Mouse (Mus musculus): ENCODE results near the gene Defa23.
"Not testable (repeated sequence)": the region's sequence is repeated elsewhere in the genome, so short reads cannot be mapped to it uniquely, and the experiment has no call there.

Gene Defa23

GRCm38 (mm10) chr8:21054747-21055146 is at the start of gene Defa23:
TSS of gene Defa23 (plus strand) at chr8:21055047.
- DNase-seq, result not testable (repeated sequence)

- no peak for DNase-seq
Observed at GRCm38 (mm10) chr8:21006801-21007200, 48.0 kb upstream of the Defa23 start.

GRCm38 (mm10) chr8:21008578-21008977 is 46.3 kb upstream of the Defa23 start:
- not testable (repeated sequence) for DNase-seq

GRCm38 (mm10) chr8:21010548-21010947 is 44.3 kb upstream of the Defa23 start:
- not testable (repeated sequence) for DNase-seq

GRCm38 (mm10) chr8:21025245-21025644 is 29.6 kb upstream of the Defa23 start, which contains the start of gene Defa21:
TSS of gene Defa21 (plus strand) at chr8:21025545.
- DNase-seq, result not testable (repeated sequence)

- DNase-seq, result not testable (repeated sequence)
Observed at GRCm38 (mm10) chr8:21064738-21065137, 9.9 kb downstream of the Defa23 start, which contains the start of gene Defa35. TSS of gene Defa35 (plus strand) at chr8:21065038.

- not testable (repeated sequence) for DNase-seq
Observed at GRCm38 (mm10) chr8:21084142-21084541, 29.3 kb downstream of the Defa23 start, which contains the start of gene Defa25. TSS of gene Defa25 (plus strand) at chr8:21084442.

GRCm38 (mm10) chr8:21093106-21093505 is 38.3 kb downstream of the Defa23 start:
- DNase-seq, result no peak

- not testable (repeated sequence) for DNase-seq
Observed at GRCm38 (mm10) chr8:21095950-21096349, 41.1 kb downstream of the Defa23 start, which contains the start of gene Gm14851. TSS of gene Gm14851 (minus strand) at chr8:21096050.
